Mouse (Mus musculus) 3T3-L1 (cell line): Measurements from ENCODE around the gene Lamb1.

ENCODE experiments used
- DNase-seq: peaks from one replicate; pipeline ENCODE4 v3.0.0-alpha.2; 2015; ENCODE audit warnings: low read depth, low spot score

Gene Lamb1

DNA sequence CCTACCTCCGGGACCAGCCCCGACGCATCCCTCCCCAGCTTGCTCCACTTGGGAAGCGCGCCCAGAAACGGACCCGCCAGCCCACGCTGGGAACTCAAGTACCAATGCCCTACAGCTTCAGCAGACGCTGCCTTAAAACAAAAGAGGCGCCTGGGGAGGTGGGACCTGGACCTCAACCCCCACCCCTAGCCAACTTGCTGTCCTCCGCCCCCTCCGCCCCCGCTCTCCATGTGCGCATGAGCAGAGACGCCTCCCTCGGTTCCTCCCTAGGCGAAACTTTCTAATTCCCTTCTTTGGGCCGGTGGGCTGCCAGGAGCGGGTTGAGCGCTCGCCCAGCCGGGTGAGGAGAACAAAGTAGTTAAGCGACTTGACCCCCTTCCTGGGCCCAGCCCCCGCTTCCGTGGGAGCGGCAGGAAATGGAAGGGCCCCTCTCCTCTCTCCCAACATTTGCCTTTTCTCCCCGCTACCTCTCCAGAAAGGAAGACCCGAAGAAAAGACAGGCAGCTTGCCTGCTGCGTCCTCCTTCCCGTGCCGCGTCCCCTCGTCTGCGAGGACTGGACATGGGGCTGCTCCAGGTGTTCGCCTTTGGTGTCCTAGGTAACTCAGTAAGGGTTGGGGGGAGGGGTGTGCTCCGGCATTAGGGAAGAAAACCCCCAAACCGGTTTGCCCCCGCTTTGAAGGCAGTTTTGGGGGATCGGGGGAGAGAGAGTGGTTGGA, at the start of gene Lamb1:
Gene Lamb1, plus strand, starts transcription at position 230 of the 717 bp plus-strand sequence.
- peak; percentile 69 for DNase-seq

- DNase-seq = no peak
Measured at GRCm38 (mm10) chr12:31217232-31217631, 47.8 kb upstream of the Lamb1 start.

- DNase-seq = peak; percentile 48
Measured at GRCm38 (mm10) chr12:31218774-31219173, 46.3 kb upstream of the Lamb1 start.

GRCm38 (mm10) chr12:31221522-31221921, 43.5 kb upstream of the Lamb1 start:
- DNase-seq = no peak

DNA sequence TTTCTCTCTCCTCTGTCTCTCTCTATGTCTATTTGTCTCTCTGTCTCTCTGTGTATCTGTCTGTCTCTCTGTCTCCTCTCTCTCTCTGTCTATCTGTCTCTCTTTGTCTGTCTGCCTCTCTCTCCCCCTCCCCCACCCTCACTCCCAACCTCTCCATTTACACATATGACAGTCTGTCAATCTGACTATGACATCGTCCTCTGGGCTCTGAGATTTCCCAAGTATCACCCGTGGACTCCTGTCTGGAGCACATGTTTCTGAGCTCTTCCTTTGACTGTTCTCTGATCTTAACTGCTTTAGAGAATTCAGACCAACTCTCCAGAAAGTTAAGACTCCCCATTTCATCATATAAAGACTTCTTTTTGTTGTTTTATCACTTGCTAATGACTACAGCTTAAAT, 42.8 kb upstream of the Lamb1 start:
- DNase-seq = no peak

- no peak for DNase-seq
Measured at GRCm38 (mm10) chr12:31222741-31223140, 42.3 kb upstream of the Lamb1 start.

DNA sequence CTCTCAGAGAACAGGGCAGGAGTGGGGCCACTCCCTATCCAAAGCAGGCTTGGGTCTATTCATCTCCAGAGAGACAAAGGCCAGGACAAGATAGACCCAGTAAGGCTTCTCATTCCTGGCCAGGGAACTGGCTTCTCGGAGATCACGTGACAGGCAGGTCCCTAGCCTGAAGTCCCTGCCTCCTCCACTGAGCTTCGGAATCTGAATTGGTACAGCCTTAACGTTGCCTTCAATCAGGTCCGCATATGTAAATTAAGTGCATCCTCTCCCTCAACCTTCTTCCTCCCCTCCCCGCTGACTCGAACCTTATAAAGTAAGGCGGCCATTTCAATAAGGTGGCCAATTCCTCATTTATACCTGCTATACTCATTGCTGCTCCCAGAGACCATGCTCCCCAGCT, 39.6 kb upstream of the Lamb1 start:
- DNase-seq = no peak

- no peak for DNase-seq
Measured at GRCm38 (mm10) chr12:31227167-31227566, 37.9 kb upstream of the Lamb1 start.

GRCm38 (mm10) chr12:31228878-31229277, 36.2 kb upstream of the Lamb1 start:
- no peak for DNase-seq

DNA sequence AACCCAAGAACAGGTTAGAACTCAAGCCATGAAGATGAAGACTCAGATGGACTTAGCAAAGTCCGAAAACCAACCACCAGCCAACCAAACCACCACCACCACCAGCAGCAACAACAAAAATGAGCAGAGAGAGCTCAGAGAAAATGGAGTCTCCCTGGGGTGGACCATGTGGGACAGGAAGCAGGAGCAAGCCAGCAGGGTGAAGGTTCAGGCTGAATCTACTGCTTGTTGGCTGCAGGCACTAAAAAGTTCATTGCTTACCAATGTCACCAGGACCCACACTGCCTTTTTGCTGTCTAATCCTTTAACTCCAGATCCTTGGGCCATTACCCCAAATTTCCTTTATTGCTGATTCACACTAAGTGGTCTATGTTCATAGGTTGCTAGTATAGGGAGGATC, 32.4 kb upstream of the Lamb1 start:
- DNase-seq = no peak

DNA sequence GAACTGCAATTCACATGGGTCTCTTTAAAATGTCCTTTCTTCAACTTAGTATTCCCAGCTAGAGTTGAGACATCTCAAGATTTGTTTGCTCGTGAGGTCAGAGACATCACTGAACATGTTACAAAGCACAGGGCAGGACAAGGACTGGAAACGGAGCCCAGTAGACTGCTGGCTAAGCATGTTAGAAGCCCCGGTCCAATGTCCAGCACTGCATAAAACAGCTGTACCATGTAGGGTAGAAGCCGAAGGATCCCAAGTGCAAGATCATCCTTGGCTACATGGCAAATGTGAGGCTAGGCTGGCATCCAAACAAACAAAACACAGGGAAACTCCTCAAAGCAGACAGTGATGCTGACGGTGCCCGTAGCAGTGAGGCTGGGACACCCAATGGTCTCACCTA, 30.0 kb upstream of the Lamb1 start:
- no peak for DNase-seq

- peak; percentile 36 for DNase-seq
Measured at GRCm38 (mm10) chr12:31236861-31237595, 28.0 kb upstream of the Lamb1 start.

DNA sequence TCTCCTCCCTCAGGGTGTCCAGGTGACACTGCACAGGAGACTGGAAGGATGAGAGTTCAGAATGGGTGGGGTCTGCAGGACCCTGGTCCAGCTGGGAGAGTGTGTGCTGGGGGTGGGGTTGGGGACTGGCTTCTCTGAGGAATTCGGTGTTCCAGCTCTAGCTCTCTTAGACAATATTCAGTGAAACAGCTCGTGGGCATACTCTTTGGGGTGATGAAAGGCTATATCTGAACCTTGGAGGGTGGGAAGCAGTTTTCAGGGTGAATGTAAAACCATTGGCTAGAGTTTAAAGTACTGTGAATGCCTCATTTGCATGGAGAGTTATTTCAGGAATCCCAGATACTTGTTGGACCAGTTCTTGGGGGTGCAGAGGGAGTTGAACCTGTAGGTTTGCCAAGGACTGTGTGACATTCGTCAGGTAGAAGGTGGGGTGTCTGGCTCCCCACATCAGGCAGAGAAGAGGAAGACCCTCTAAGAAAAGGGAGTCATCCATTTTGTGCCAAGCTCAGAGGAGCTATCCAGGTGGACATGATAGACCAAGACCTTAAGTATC, 25.9 kb upstream of the Lamb1 start:
- DNase-seq = no peak

DNA sequence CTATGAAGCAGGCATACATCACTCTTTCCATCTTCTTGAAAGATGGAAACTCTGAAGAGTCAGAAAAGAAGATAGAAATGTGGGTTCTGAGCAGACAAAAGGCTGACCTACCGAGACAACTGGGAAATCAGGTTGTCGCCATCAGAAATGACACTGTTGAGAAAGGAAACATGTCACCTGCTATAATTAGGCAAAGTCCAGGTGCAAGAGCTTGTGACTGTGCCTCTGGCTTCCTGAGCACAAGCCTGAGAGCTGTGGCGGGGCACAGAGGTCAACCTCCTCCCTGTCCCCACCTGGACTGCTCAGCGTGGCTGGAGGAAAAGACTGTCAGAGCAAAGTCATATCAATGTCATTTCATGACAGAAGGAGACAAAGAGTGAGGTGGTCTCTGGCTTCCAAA, 25.2 kb upstream of the Lamb1 start:
- DNase-seq = no peak

DNA sequence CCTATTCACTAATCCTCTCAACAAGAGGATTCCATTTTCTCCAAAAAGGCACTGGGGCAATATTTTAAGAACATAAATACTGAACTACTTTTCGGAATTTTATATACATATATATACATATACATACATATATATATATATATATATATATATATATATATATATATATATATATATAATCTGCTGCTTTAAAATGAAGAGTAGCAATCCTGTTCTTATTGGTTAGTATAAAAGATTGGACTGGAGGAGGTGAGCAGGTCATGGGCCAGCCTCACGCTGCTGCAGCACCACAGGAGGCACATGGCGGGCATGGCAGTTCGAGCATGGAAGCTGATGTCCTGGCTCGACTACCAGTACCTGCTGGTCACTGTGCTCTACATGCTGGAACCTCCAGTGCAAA, 24.6 kb upstream of the Lamb1 start, which contains the start of gene Gm6993:
Gene Gm6993, plus strand, starts transcription at position 301 of the 400 bp plus-strand sequence.
- DNase-seq = no peak

GRCm38 (mm10) chr12:31241595-31242342, 23.3 kb upstream of the Lamb1 start:
- no peak for DNase-seq

- DNase-seq = no peak
Measured at GRCm38 (mm10) chr12:31244001-31244400, 21.0 kb upstream of the Lamb1 start.

- no peak for DNase-seq
Measured at GRCm38 (mm10) chr12:31244691-31245090, 20.3 kb upstream of the Lamb1 start.

GRCm38 (mm10) chr12:31246153-31246552, 18.9 kb upstream of the Lamb1 start:
- no peak for DNase-seq

GRCm38 (mm10) chr12:31246615-31247014, 18.4 kb upstream of the Lamb1 start:
- DNase-seq = no peak

DNA sequence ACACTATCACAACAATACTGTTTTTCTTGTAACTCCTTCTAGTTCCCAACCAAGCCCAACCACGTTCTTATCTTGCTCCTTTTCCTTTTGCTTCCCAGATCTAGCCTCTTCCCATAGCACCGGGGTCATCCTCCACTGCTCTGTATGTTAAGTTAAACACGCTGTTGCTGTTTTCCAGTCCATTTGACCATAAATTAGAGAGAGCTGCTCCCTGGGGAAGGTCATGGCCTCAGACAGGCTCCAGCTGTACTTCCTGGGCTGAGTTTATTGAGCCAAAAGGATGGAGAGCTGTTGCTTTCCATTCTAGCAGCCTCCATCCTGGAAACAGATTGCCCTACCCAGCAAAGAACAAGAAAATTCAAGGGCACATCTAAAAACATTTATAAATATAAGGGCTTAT, 16.9 kb upstream of the Lamb1 start:
- no peak for DNase-seq

- DNase-seq = no peak
Measured at GRCm38 (mm10) chr12:31248681-31249080, 16.4 kb upstream of the Lamb1 start.
